Mouse (Mus musculus) G1E (cell line): ENCODE measurements around the gene Olfr954.

Experiments used
- CTCF ChIP-seq: IDR thresholded peaks from 2 replicates; pipeline ENCODE4 v1.5.1; 2012; ENCODE audit warnings: low read depth, low read length, inconsistent platforms, mixed read lengths
- TAL1 ChIP-seq: conservative IDR thresholded peaks from 2 replicates; pipeline ENCODE4 v1.6.1; 2012; ENCODE audit warnings: low read depth, low read length, inconsistent platforms, mixed read lengths

GRCm38 (mm10) chr9:39471844-39472243 is 15.3 kb downstream of the Olfr954 start, which contains the start of gene Olfr955:
- no peak for TF ChIP-seq CTCF
- no peak for TF ChIP-seq TAL1
